Mouse (Mus musculus): ENCODE results near the gene Btg1. TPM values are rescaled to one million over a fixed set of nuclear protein-coding genes. Genes with fewer than 3 reads are reported as not detected.
A peak's percentile ranks its signal among the peaks of the same experiment; 100 is the strongest.

Gene Btg1
- polyA plus RNA-seq, 1 experiment from 2014 or later, result 23.3 TPM

- H3K9me3 ChIP-seq, result no peaks in the 10 kb centered on the region
- DNase-seq (ENCODE audit: low spot score), result no peak
- 85% methylated on average over 10 of the region's 10 CpGs for WGBS
Observed at GRCm38 (mm10) chr10:96595435-96596132, 21.2 kb upstream of the Btg1 start.

DNA sequence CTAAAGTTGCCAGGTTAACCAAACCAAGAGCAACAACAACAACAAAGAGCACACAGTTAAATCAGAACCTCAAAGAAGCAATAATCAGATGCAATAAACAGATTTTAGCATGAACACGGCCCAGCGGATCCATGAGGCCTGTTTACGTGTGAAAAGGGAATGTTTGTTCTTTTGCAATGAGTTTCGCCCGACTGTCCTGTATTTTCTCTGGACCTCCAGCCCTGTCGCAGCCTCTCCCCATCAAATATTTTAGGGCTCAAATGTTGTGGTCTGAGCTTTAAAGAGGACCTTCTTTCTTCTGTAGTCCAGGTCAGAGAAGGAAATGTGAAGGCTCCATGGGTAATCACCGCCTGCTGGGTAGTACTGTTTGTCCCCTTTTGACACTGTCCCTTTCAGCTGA lies 20.4 kb upstream of the Btg1 start:
- no peak for DNase-seq (ENCODE audit: low spot score)
- no peaks in the 10 kb centered on the region for H3K27me3 ChIP-seq (ENCODE audit: insufficient read depth, poor library complexity, severe bottlenecking)
- H3K4me3 ChIP-seq, result no peak overlapping the region
- H3K27ac ChIP-seq, result no peak overlapping the region
- H3K36me3 ChIP-seq, result no peaks in the 10 kb centered on the region
- 88% methylated on average over 7 of the region's 7 CpGs for WGBS
- no peaks in the 10 kb centered on the region for H3K9me3 ChIP-seq
- H3K4me1 ChIP-seq, result no peaks in the 10 kb centered on the region

More at GRCm38 (mm10) chr10:96595435-96596132, 21.2 kb upstream of the Btg1 start:
- Histone ChIP-seq H3K36me3 (no peaks in the 10 kb centered on the region), H3K4me3 (no peak overlapping the region), H3K27me3 (ENCODE audit: insufficient read depth, poor library complexity, severe bottlenecking) (no peaks in the 10 kb centered on the region), H3K27ac (no peak overlapping the region), H3K4me1 (no peaks in the 10 kb centered on the region)

- no peaks in the 10 kb centered on the region for H3K9me3 ChIP-seq
- no peak overlapping the region for H3K27ac ChIP-seq
- WGBS, result 91% methylated on average over 5 of the region's 5 CpGs
- no peaks in the 10 kb centered on the region for H3K36me3 ChIP-seq
- no peak for DNase-seq (ENCODE audit: low spot score)
- no peak overlapping the region for H3K4me3 ChIP-seq
- H3K4me1 ChIP-seq, result no peaks in the 10 kb centered on the region
- H3K27me3 ChIP-seq (ENCODE audit: insufficient read depth, poor library complexity, severe bottlenecking), result no peaks in the 10 kb centered on the region
Observed at GRCm38 (mm10) chr10:96599641-96600040, 17.2 kb upstream of the Btg1 start.

- WGBS, result 90% methylated on average over 4 of the region's 4 CpGs
- Histone ChIP-seq H3K27me3 (ENCODE audit: insufficient read depth, poor library complexity, severe bottlenecking) (no peaks in the 10 kb centered on the region; the same call in 1 of the 2 replicates), H3K27ac (no peak overlapping the region), H3K9me3 (no peaks in the 10 kb centered on the region), H3K4me3 (no peak overlapping the region), H3K4me1 (no peaks in the 10 kb centered on the region), H3K36me3 (no peaks in the 10 kb centered on the region)
- no peak for DNase-seq (ENCODE audit: low spot score)
Observed at GRCm38 (mm10) chr10:96601670-96602069, 15.1 kb upstream of the Btg1 start.

- 67% methylated on average over 3 of the region's 3 CpGs for WGBS
Observed at GRCm38 (mm10) chr10:96602339-96602738, 14.5 kb upstream of the Btg1 start.

GRCm38 (mm10) chr10:96605168-96605567 lies 11.6 kb upstream of the Btg1 start:
- Histone ChIP-seq H3K4me1 (no peaks in the 10 kb centered on the region), H3K36me3 (no peaks in the 10 kb centered on the region), H3K4me3 (no peak overlapping the region), H3K9me3 (no peaks in the 10 kb centered on the region), H3K27me3 (ENCODE audit: insufficient read depth, poor library complexity, severe bottlenecking) (no peaks in the 10 kb centered on the region; the same call in 1 of the 2 replicates), H3K27ac (no peak overlapping the region)
- DNase-seq (ENCODE audit: low spot score), result no peak
- 50% methylated on average over 1 of the region's 1 CpGs for WGBS

More at GRCm38 (mm10) chr10:96602339-96602738, 14.5 kb upstream of the Btg1 start:
- Histone ChIP-seq H3K4me1 (no peaks in the 10 kb centered on the region), H3K27ac (no peak overlapping the region), H3K27me3 (ENCODE audit: insufficient read depth, poor library complexity, severe bottlenecking) (no peaks in the 10 kb centered on the region; the same call in 1 of the 2 replicates), H3K36me3 (no peaks in the 10 kb centered on the region), H3K9me3 (no peaks in the 10 kb centered on the region), H3K4me3 (no peak overlapping the region)
- DNase-seq (ENCODE audit: low spot score), result no peak

DNA sequence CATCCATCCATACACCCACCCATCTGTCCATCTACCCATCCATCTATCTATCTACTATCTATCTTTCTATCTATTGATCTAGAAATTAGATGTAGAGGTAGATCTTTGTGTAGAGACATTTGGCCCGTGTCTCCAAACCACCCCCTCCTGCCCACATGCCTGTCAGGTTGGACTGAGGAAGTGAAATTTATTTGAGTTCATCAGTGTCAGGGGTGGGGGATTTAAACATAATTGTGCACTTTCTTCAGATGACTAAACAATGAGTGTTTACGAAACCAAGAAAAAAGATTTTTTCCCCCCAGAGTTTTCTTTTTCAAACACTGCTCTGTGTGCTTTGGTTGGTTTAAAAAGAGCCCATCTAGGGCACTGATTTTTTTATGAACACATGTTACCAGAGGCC lies 10.9 kb upstream of the Btg1 start:
- Histone ChIP-seq H3K36me3 (no peaks in the 10 kb centered on the region), H3K4me3 (no peak overlapping the region), H3K27me3 (ENCODE audit: insufficient read depth, poor library complexity, severe bottlenecking) (no peaks in the 10 kb centered on the region; the same call in 1 of the 2 replicates), H3K9me3 (no peaks in the 10 kb centered on the region), H3K4me1 (no peaks in the 10 kb centered on the region), H3K27ac (no peak overlapping the region)
- 92% methylated on average over 2 of the region's 2 CpGs for WGBS
- DNase-seq (ENCODE audit: low spot score), result no peak

DNA sequence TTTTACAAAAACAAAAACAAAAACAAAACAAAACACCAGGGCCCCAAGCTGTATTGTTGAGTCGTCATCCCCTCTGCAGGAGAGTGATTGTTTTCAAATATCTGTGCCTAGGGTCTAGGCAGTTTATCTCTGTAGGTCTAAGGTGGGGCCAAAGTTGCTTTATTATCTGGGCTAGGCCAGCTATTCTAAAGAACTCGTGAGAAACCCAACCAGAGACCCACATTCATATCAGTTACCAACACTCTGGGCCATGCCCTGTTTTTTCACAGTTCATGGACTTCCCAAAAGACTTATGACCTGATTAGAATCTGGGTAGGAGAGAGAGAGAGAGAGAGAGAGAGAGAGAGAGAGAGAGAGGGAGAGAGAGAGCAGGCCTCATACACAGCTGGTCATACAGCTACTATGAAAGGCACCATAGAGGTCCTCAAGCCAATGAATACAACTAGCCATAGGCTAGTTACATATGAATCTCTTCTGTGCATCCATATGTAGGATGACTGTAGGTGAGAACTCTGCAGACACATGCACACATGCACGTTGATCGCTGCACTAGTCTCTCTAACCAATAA lies 9.1 kb upstream of the Btg1 start:
- 80% methylated on average over 4 of the region's 4 CpGs for WGBS
- H3K4me3 ChIP-seq, result no peak overlapping the region
- DNase-seq (ENCODE audit: low spot score), result no peak
- H3K27ac ChIP-seq, result no peak overlapping the region
- H3K9me3 ChIP-seq, result no peaks in the 10 kb centered on the region
- H3K4me1 ChIP-seq, result no peaks in the 10 kb centered on the region
- H3K36me3 ChIP-seq, result no peaks in the 10 kb centered on the region
- H3K27me3 ChIP-seq (ENCODE audit: insufficient read depth, poor library complexity, severe bottlenecking), result no peaks in the 10 kb centered on the region; the same call in 1 of the 2 replicates

- no peaks in the 10 kb centered on the region for H3K9me3 ChIP-seq
- WGBS, result 81% methylated on average over 8 of the region's 8 CpGs
- no peaks in the 10 kb centered on the region for H3K36me3 ChIP-seq
- no peaks in the 10 kb centered on the region for H3K4me1 ChIP-seq
- no peak overlapping the region for H3K4me3 ChIP-seq
- DNase-seq (ENCODE audit: low spot score), result no peak
- H3K27ac ChIP-seq, result no peak overlapping the region
- no peaks in the 10 kb centered on the region; the same call in 1 of the 2 replicates for H3K27me3 ChIP-seq (ENCODE audit: insufficient read depth, poor library complexity, severe bottlenecking)
Observed at GRCm38 (mm10) chr10:96609356-96610345, 7.2 kb upstream of the Btg1 start.

DNA sequence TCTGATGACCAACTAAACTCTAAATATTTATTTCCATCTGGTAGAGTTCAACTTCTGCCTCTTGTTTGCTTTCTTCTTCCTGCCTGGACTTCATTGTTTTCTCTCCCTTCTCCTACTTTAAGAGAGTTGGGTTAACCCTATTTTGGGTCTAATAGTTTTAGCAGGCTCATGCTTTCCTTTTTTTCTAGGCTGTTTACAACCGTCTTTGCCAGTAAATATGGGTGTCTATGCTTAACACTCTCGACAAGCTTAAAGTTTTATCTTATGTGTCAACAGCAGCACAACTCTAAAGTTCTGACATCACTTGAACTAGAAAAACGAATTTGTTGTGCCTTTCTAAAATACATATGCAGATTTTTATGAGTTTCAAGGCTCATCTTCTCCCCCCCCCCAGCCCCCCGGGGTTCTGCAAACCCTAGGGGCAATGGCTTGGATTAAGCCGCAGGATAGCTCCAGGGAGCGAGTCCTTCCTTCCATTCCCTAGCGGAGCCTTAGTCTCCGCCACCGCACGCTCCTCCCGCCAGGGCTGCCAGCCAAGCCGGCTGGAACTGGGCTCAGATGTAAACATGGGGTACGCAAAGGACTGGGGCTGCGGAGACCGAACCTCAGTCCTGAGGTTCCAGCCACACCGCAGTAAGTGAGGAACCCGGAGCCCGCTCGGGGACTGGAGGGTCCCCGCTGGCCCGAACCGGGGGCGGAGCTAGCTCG lies 651 bp upstream of the Btg1 start:
- peaks cover 6% of the 10 kb centered on the region for H3K36me3 ChIP-seq
- peak overlapping the region; percentile 98 for H3K27ac ChIP-seq
- H3K27me3 ChIP-seq (ENCODE audit: insufficient read depth, poor library complexity, severe bottlenecking), result no peaks in the 10 kb centered on the region
- no peaks in the 10 kb centered on the region for H3K9me3 ChIP-seq
- WGBS, result under 1% methylated on average over 24 of the region's 24 CpGs
- no peak for DNase-seq (ENCODE audit: low spot score)
- peak overlapping the region; percentile 96 for H3K4me3 ChIP-seq
- H3K4me1 ChIP-seq, result peaks cover 17% of the 10 kb centered on the region; the same call in 1 of the 2 replicates

GRCm38 (mm10) chr10:96617221-96617950 lies 580 bp downstream of the Btg1 start:
- peaks cover 17% of the 10 kb centered on the region; the same call in 1 of the 2 replicates for H3K4me1 ChIP-seq
- H3K27me3 ChIP-seq (ENCODE audit: insufficient read depth, poor library complexity, severe bottlenecking), result no peaks in the 10 kb centered on the region
- H3K9me3 ChIP-seq, result no peaks in the 10 kb centered on the region
- H3K27ac ChIP-seq, result peak overlapping the region; percentile 98
- under 1% methylated on average over 77 of the region's 78 CpGs for WGBS
- peak; percentile 80 for DNase-seq (ENCODE audit: low spot score)
- H3K4me3 ChIP-seq, result peak overlapping the region; percentile 96
- H3K36me3 ChIP-seq, result peaks cover 14% of the 10 kb centered on the region
